Mouse (Mus musculus) large intestine, adult 2 months (tissue): ENCODE measurements around the gene Crtc3. TPM values are rescaled to one million over a fixed set of nuclear protein-coding genes. Genes with fewer than 3 reads are reported as not detected.
A peak's percentile ranks its signal among the peaks of the same experiment; 100 is the strongest.

Experiments
- DNase-seq: peaks from one replicate; pipeline ENCODE4 v3.0.0-alpha.2; 2012; ENCODE audit warnings: low read depth, low spot score
- WGBS: fragments of 180-500 bp; shearing (Covaris S2); methylation state at CpG from one replicate; pipeline ENCODE4 v1.1.7; 2018; 5-methylcytosine and 5-hydroxymethylcytosine counted together
- polyA plus RNA-seq: library from polyadenylated mRNA; depleted of rRNA; stranded (reverse); fragments of >200 nt; gene quantifications from 2 replicates; pipeline ENCODE4 v1.2.3, GENCODE M21; 2012

The Crtc3 gene
- polyA plus RNA-seq, 1 experiment, result 7.2 TPM

DNA sequence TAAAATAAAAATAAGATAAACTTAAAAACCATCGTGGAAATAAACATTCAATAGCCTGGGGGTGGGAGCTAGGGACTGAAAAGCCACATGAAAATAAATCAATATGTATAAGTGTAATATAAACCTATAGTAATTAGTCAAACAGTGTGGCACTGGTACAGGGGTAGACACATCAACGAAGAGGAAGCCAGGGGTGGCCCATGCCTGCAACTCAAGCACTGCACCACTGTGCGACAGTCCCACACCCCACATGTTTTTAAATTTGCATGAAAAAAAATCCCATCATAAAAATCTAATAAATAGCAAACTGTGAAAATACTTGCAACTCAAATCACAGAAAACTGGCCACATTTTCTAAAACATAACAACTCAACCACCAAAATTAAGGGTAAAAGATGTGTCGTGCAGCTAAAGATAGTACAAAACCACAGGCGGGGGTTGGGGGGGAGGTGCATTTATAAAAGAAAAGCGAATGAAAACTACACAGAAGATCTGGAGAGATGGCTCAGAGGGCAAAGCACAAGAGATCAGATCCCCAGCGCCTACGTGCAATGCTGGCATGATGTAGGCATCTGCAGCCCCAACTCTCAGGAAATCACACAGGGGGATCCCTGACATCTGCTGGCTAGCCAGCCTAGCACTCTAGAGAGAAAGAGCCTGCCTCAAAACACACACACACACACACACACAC lies 45.6 kb downstream of the Crtc3 start:
- WGBS, result 74% methylated on average over 8 of the region's 8 CpGs
- DNase-seq, result no peak

DNA sequence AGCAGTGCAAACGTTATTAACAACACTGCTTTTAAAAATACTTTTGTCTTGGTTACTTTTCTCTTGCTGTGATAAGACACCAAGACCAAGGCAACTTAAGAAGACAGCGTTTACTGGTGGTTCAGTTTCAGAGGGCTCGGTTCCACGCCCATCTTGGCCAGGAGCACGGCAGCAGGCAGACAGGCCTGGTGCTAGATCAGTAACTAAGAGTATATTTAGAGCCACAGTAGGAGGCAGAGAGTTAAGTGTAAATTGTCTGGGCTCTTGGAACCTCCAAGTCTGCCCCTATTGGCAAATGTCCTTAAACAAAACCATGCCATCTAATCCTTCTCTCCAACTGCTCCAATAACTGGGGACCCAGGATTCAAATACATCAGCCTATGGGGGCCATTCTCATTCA lies 46.1 kb downstream of the Crtc3 start:
- WGBS, result 42% methylated on average over 5 of the region's 5 CpGs
- no peak for DNase-seq

DNA sequence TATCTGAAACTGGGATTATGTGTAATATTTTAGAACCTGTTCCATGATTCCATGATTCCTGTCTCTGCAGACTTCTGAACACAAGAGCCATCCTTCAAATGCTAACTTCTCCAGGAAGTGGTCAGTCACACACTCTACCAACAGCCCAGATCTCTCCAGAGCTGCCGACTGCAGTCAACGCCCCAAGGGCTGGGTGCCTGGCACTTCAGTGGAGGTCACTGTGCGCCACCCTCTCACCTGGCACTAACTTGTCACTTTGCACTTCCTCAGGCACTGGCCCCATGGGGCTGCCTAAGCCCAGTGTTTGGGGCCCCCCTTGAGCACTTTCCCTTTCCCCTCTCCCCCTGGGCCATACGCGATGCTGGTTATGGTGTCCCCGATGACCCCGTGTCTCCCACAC lies 46.8 kb downstream of the Crtc3 start:
- WGBS, result 59% methylated on average over 7 of the region's 7 CpGs
- DNase-seq, result no peak

DNA sequence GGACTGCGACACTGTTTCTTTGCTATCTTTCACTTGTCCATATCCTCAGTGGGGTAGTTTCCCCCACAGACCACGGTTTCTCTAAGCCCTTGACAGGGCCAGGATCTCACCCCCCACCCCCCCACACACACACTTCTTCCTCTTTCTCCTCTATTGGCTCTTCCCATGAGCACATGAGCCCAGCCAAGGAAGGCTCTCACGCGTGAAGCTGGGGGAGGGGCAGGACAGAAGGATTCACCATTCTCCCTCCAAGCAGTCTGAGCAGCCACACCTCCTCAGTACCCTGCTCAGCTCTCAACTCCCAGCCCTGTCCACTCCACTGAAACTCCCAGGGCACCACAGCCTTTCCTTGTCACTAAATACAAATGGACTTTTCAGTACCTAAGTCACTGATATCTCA lies 47.2 kb downstream of the Crtc3 start:
- DNase-seq, result no peak
- WGBS, result 37% methylated on average over 4 of the region's 4 CpGs

DNA sequence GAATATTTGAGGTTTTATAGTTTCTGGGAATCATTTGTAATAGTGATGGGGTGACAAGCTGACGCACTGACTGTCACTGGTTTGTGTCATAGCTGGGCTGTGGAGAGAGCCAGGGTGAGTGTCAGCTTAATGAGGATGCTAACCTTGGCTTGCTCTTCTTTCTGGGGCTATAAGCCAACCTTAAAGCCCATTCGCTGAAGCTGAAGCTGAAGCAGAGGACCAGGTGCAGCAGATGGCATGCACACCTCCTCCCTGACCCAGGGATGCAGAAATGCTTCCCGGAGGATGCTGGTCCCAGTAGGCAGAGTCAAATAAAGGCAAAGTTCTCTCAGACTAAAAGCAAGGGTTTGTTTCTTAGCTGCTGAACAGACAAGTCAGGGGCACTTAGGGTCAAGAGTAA lies 48.7 kb downstream of the Crtc3 start:
- no peak for DNase-seq
- 82% methylated on average over 3 of the region's 3 CpGs for WGBS

DNA sequence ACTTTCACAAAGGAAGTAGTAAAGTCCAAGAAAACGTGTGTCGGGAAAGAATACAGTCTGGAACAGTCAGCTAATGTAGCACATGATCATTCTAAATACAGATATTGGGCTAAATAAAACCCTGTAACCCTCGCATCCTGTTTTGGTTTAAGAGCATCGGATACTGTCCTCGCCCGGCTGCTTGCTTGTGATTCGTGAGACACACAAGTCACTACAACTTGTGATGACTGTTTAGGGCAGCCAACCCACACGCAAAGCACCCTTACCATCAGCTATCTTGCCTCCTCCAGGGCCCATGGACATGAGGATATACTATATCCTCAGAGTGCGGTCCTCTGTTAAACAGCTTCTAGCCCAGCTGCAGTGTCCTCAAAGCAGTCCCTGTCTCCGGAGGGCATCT lies 50.2 kb downstream of the Crtc3 start:
- no peak for DNase-seq
- 65% methylated on average over 10 of the region's 10 CpGs for WGBS

DNA sequence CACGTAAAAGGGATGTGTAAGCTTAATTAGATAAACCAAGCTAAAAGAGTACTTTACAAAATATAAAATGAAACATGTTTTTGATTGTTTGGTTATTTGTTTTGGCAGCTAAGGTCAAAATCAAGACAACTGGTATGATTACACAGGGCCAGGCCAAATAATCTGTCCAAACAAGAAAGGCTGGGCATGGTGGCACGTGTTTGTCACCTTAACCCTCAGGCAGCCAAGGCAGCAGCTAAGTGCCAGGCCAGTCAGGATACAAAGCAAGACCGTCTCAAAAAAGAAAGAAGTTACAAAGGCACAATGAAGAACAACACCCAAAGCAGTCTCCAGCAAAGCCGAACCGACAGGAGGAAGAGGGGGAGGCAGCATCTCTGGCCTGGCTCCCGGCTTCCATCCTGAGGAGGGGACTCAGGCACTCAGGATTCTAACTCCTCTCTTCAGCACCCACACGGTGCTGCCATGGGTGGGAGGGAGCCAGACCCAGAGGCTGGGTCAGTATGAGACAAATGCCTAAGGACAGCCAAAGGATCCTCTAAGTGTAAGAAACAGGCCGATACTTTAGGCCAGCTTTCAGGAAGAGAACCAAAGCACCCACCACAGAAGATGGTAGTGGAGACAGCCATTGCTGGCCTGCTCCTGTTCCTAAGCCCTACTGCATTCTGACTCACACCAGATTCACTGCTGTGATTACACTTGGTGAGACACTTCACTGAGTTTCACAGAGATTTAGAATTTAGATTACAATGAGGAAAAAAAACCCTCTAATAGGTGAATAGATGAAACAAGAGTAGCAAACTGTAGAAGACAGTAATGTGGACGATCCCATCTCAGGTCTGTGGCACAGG lies 51.5 kb downstream of the Crtc3 start:
- DNase-seq, result no peak
- 64% methylated on average over 9 of the region's 9 CpGs for WGBS

DNA sequence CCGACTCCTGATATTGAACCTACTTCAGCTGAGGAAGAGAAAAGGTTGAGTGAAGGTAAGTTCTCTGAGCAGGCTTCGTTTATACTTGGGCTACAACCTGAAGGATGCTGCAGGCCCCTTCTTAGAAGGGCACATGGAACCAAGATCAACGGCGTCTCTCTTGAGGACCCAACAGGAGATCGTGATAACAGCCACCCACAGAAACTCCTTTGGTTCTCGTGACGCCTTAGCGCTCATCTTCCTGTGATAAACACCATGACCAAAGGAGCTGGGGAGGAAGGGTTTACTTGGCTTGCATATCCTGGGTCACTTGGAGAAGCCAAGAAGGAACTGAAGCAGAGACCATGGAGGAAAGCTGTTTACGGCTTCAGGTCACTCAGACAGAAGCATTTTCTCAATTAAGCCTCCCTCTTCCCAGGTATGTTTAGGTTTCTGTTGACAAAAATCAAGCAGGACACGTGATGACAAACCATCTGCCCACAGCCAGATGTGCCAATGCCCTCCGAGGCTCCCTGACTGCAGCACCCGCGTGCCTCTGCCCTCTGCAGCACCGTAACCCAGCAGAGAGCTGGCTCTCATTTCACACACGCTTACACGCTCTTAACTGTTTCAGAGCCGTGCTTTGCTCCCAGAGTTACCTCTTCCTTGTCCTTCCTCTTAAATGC lies 52.3 kb downstream of the Crtc3 start:
- DNase-seq, result no peak
- WGBS, result 62% methylated on average over 17 of the region's 17 CpGs

DNA sequence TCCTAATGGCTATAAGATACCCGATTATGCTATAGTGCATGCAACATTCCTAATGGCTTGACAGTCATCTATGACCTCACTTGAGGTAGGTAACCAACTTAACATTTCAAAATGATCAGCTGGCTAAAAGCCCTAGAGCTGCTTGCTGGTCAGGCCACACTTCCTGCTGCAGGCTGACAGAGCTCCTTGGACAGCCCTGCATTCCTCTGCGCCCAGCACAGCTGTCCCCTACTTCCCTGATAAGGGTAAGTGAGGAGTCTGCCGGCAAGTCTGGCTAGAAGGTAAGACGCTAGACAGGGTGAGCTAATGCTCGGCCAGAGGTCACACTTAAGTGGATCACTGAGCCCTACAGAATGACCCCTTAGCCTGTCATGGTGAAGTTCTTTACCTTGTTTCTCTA lies 52.8 kb downstream of the Crtc3 start:
- 54% methylated on average over 5 of the region's 5 CpGs for WGBS
- no peak for DNase-seq

DNA sequence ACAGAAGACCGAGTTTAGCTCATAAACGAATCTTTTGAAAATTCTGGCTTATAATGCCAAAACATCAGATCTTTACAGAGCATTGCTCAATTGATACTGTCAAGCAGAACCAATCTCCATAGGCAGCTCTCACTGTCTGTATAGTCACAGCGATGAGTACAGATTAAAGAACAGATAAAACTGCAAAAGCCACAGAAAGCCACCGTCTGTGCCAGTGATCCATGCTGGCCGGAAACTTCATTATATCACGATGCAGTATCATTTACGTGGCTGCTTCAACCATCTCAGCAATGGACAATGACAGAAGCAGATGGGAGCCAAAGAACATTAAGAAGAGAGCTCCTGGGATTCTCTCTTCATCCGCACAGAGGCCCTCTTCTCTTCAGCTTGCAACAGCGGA lies 53.9 kb downstream of the Crtc3 start:
- 84% methylated on average over 9 of the region's 9 CpGs for WGBS
- DNase-seq, result no peak

DNA sequence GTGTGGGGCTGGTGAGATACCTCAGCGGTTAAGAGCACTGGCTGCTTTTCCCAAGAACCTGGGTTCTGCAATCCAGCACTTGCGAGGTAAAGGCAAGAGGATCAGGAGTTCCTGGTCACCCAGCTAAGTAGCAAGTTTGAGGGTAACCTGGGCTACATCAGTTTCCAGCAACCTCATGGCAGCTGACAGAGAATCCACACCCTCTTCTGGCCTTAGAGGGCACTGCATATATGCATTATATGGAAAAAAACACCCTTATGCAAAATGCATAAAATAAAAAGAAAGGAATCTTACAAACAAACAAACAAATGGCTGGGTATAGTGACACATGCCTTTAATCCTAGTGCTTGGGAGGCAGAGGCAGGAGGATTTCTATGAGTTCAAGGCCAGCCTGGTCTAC lies 55.0 kb downstream of the Crtc3 start:
- no peak for DNase-seq
- WGBS, result 95% methylated on average over 2 of the region's 2 CpGs

DNA sequence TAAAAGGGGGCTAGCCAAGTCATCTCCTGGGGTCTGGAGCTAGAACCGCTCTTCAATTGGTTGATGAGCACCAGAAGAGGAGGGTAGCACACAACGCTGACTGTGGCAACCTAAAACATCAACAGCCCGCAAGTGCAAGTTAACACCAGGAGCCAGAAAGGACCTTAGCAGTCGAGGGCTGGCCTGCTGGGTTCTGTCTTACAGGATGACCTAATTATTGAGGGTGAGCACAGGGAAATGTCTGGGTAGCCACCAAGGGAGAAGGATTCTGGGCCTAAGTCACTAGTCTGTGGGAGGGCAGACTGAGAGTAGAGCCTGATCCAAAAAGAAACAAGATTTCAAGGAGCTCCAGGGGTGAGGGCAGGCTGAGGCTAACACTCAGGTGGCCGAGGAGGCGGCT lies 56.7 kb downstream of the Crtc3 start:
- DNase-seq, result no peak
- whole genome bisulfite sequencing, result 71% methylated on average over 6 of the region's 6 CpGs

DNA sequence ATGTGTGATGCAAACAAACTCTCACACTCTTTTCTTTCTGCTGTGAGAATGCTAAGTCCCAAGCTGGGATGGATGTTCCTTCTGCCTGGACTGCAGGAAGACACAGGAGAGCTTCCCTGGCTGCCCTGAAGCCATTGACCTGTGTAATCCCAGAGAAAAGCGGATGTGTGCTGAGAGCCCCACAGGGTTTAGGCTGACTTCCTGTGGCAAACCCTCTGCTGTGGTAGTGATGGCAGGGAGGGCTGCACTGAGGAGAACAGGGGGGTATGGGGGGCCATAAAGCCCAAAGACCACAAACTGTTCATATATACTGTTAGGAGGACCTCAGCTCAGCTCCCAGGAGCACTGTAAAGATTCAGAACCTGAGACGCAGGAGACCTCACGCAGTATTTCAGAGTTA lies 57.3 kb downstream of the Crtc3 start:
- no peak for DNase-seq
- 86% methylated on average over 3 of the region's 3 CpGs for WGBS

DNA sequence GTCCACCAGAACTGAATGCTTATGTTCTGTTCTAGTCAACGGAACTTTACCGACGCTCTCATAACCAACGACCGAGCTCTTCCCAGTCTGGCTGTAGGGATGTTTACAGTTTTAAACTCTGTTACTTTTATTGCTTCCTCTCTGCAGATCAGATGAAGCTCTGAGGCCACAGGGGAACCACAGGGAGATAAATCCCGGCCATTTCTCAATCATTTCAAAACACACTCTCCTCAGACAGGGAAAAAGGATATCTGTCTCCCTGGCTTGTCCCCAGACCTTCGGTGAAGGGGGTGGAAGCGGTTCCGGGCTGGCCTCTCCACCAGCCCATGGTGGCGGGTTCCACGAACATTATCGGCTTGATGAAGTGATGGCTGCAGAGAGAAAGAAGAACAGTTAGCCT lies 59.3 kb downstream of the Crtc3 start:
- DNase-seq, result peak; percentile 19
- WGBS, result 10% methylated on average over 12 of the region's 12 CpGs

DNA sequence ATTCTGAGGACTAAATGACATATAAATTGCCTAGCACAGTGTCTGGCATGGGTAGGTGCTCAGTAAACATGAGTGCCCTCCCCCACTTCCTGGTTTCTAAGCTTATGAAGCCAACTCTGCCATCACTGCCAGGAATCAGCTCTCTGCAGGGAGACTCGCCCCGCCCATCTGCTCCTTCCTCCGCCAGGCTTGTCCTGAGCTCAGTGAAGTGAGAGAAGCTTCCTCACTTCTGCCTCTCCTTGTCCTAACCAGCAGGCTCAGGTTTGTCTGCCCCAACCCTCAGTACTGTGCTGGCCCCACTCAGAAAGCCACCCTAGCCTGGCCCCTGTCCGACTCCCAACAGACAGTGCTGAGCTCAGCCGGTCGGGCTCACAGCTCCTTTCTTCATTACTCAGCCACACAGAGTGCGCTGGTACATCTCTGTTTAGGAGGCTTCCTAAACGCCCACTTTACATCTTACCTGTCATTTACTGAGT lies 59.9 kb downstream of the Crtc3 start:
- 3% methylated on average over 8 of the region's 8 CpGs for WGBS
- DNase-seq, result peak; percentile 78

DNA sequence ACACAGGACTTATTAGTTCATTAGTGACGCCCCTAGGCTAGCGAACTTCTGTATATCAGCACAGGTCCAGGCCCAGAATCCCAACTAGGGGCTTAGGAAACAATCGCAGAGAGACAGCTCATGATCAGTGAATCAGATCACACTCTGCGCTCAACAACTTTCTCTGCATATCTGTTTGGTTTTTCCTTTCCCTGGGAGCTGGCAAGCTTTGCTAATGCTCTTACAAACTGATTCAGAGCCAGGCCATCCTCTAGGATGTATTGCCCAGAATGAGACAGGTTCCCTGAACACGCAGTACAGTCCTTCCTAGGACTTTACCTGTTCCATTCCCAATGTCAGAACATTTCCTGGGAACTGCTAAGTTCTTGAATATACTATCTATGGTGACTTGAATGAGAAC lies 61.7 kb downstream of the Crtc3 start:
- 93% methylated on average over 5 of the region's 5 CpGs for WGBS
- DNase-seq, result no peak

DNA sequence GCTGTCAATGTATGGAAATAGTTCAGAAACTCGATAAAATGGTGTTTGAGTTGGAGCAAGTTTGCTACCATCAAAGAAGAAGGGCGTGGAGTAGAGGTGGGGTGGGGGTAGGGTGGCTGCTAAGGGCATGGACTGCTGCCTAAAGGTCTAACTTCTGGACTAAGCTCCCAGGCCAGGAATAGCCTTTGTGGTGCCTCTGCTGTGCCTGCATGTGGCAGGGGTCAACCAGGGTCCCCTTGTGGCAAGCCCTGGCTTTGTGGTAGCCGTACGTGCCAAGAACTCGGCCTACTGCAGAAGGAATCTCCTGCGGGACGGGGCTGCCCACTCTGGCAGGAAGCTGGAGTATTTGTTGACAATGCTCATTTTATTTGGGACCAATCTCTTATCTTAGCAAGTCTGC lies 62.8 kb downstream of the Crtc3 start:
- WGBS, result 79% methylated on average over 7 of the region's 7 CpGs
- no peak for DNase-seq

DNA sequence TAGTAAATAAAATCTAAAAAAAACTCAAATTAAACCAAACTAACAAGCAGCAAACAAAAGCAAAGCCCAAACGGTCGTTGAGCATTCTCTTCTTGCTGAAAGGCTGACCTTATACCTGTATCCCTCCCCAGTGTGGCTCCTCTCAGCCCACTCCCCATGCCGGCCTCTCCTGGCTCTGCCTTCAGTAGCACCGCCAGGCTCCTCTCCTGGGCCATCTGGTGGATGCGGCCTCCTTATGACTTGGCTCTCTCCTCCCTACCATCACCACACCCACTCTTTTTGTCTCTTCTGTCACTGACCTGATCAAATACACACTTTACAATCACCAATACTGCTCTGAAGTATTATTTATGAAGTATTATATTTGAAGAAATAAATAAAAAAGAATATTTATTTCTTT lies 65.4 kb downstream of the Crtc3 start:
- WGBS, result 89% methylated on average over 5 of the region's 5 CpGs
- DNase-seq, result no peak

DNA sequence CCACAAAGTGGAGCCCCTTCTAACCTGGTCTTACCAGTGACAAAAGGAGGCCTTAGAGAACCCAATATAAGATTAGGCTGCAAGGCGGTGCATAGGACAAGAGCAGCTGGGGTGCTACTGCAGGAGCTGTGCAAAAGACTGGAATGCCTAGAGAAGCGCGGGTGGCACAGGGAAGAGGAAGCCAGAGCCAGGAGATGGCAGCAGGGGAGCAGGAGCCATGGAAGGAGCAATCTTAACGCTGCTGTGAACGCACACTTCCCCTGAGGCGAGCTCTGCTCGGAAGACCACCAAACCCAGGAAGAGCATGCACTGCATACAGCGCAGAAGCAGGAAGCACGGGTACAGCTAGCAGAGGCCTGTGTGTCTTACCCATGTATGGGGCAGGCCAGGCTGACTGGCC lies 72.6 kb downstream of the Crtc3 start:
- WGBS, result 88% methylated on average over 9 of the region's 9 CpGs
- no peak for DNase-seq

DNA sequence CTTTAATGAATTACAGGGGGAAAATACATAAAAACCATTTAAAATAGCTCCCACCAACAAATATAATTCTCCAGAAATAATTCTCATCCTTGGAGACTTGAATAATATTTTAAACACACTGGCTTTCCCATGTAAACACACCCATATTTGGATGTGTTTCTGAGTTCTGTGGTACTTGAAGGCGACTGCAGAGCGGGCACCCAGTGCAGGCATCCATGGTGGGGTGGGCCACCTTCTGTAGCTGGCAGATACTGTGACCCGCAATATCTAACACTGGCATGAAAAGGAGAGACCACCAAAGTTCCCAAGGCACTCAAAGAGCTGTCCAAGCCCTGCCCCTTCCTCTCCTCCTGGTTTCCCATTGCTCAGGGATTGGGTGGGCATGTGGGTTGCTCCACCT lies 74.6 kb downstream of the Crtc3 start:
- WGBS, result 82% methylated on average over 3 of the region's 3 CpGs
- DNase-seq, result no peak
